Mouse (Mus musculus) lung, embryonic 15.5 days (tissue): ENCODE measurements around the gene H3f3a. TPM values are rescaled to one million over a fixed set of nuclear protein-coding genes. Genes with fewer than 3 reads are reported as not detected.

ENCODE experiments used
- ATAC-seq: fragments of 200-750 bp; cut with Nextera tagmentation; 2 replicates; pipeline ENCODE4 v1.8.0; 2017; ENCODE audit warnings: moderate number of reproducible peaks, borderline replicate concordance; ENCODE audit not compliant: low FRiP score, low TSS enrichment; ENCODE audit errors: extremely low read depth
- H3K27ac ChIP-seq: fragments of 300-500 bp; sonication (generic); 2 replicates; pipeline ENCODE4 v1.5.1; 2015; ENCODE audit warnings: moderate library complexity, mild to moderate bottlenecking, inconsistent platforms
- H3K27me3 ChIP-seq: fragments of 300-500 bp; sonication (generic); 2 replicates; pipeline ENCODE4 v1.6.1; 2015; ENCODE audit warnings: inconsistent platforms
- H3K36me3 ChIP-seq: fragments of 300-500 bp; sonication (generic); 2 replicates; pipeline ENCODE4 v1.6.1; 2015; ENCODE audit warnings: inconsistent platforms
- H3K4me1 ChIP-seq: fragments of 300-500 bp; sonication (generic); 2 replicates; pipeline ENCODE4 v1.6.1; 2015; ENCODE audit warnings: inconsistent platforms
- H3K4me2 ChIP-seq: fragments of 300-500 bp; sonication (generic); 2 replicates; pipeline ENCODE4 v1.6.1; 2015; ENCODE audit warnings: inconsistent platforms, mild to moderate bottlenecking, moderate library complexity
- H3K4me3 ChIP-seq: fragments of 300-500 bp; sonication (generic); 2 replicates; pipeline ENCODE4 v1.5.1; 2015; ENCODE audit warnings: mild to moderate bottlenecking, inconsistent platforms
- H3K9ac ChIP-seq: fragments of 300-500 bp; sonication (generic); 2 replicates; pipeline ENCODE4 v1.6.1; 2015; ENCODE audit warnings: inconsistent platforms
- H3K9me3 ChIP-seq: fragments of 300-500 bp; sonication (generic); 2 replicates; pipeline ENCODE4 v1.6.1; 2016; ENCODE audit warnings: inconsistent platforms
- WGBS: fragments of 180-500 bp; shearing (Covaris S2); methylation state at CpG from one replicate; pipeline ENCODE4 v1.1.7; 2015; 5-methylcytosine and 5-hydroxymethylcytosine counted together
- polyA plus RNA-seq: library from polyadenylated mRNA; unstranded; fragments of >200 nt; fragmentation: Nextera tagmentation; extraction: Ambion mirVana; gene quantifications from 2 replicates; pipeline ENCODE4 v1.2.1, GENCODE M21; 2015

The H3f3a gene
- 2,468 and 2,584 TPM in 2 replicates for polyA plus RNA-seq

DNA sequence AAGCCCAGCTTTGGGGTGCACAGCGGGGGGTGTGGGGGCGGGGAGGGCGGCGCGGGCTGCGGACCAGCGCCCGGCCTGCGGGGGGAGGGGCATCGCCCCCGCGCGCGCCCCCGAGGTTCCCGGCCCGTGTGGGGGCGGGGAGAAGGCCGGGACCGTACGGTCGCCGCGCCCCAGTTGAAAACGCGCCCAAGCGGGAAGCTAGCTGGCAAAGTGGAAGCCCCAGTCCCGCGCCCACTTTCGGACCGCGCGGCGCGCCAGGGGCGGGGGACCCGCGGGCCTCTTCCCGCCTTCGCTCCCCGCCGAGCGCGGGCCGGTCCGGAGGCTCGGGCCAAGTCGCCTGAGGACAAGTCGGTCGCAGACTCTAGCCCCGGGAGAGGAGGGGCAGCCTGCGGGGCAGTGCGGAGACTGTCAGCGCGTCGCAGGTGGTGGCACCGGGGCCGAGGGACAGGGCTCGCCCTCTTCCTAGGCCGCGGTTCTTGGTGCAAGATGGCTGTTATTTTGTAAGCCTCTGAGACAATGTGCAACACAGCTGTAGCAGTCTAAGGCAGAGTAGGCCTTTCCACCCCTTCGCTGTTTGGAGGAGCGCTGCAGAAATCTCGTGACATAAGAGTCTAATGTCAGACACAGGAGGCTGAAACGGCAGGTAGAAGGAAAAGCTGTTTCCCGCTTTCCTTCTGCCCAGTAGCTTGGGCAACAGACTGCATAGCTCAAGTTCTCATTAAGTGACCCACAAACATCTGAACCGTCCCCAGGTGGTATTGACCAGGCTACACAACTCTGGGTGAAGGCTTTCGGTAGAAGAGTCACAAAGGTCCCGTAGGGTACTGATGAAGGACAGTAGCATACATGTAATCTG is at the start of gene H3f3a:
TSS of gene H3f3a (minus strand) at position 59 of the 856 bp plus-strand sequence.
- peak within 1 kb of the TSS; percentile 100 for H3K9ac ChIP-seq
- no peaks in the 10 kb centered on the region for H3K9me3 ChIP-seq
- H3K36me3 ChIP-seq: peaks cover 15% of the 10 kb centered on the region
- H3K4me1 ChIP-seq: peaks cover 30% of the 10 kb centered on the region
- no peaks in the 10 kb centered on the region for H3K27me3 ChIP-seq
- peak within 1 kb of the TSS; percentile 85 for H3K4me2 ChIP-seq
- WGBS: 2% methylated on average over 55 of the region's 69 CpGs
- peak within 1 kb of the TSS; percentile 100 for H3K27ac ChIP-seq
- peak; percentile 77 for ATAC-seq
- peak within 1 kb of the TSS; percentile 98 for H3K4me3 ChIP-seq

DNA sequence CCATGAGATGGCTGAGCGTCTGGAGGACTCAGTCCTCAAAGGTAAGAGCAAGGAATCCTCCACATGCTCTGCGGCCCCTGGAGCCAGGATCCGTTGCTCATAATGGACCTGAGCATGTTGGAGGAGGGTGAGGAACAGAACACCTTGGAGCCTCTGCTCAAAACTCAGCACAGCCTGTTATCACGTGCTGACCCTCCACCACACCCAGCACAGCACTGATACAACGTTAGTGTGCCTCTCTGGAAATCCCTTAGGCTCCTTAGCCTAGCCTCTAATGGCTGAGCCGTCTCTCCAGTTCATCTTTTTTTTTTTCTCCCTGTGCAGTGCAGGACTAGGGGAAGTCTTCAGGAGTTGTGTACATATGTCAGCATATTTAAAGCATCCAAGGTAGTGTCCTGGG is 46.3 kb upstream of the H3f3a start:
- no peak overlapping the region for H3K9ac ChIP-seq
- H3K36me3 ChIP-seq: peaks cover 86% of the 10 kb centered on the region
- no peaks in the 10 kb centered on the region for H3K9me3 ChIP-seq
- no peaks in the 10 kb centered on the region for H3K4me1 ChIP-seq
- H3K27me3 ChIP-seq: no peaks in the 10 kb centered on the region
- WGBS: 76% methylated on average over 6 of the region's 6 CpGs
- ATAC-seq: no peak
- no peak overlapping the region for H3K4me3 ChIP-seq
- H3K4me2 ChIP-seq: no peak overlapping the region
- H3K27ac ChIP-seq: no peak overlapping the region

DNA sequence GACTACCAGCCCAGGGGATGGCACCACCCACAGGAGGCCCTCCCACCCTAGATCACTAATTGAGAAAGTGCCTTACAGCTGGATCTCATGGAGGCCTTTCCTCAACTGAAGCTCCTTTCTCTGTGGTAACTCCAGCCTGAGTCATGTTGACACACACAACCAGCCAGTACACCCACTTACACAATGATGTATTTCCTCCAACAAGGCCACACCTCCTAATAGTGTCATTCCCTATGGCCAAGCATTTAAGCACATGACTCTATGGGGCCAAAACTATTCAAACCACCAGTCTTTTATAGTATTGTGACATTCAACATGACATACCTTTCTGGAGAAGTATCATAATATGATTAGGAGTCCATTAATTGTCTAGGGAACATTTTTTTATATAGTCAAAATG is 45.0 kb upstream of the H3f3a start:
- Histone ChIP-seq H3K4me1 (no peaks in the 10 kb centered on the region), H3K4me2 (no peak overlapping the region), H3K27ac (no peak overlapping the region), H3K9me3 (no peaks in the 10 kb centered on the region), H3K9ac (no peak overlapping the region), H3K27me3 (no peaks in the 10 kb centered on the region), H3K36me3 (peaks cover 77% of the 10 kb centered on the region), H3K4me3 (no peak overlapping the region)
- no peak for ATAC-seq

DNA sequence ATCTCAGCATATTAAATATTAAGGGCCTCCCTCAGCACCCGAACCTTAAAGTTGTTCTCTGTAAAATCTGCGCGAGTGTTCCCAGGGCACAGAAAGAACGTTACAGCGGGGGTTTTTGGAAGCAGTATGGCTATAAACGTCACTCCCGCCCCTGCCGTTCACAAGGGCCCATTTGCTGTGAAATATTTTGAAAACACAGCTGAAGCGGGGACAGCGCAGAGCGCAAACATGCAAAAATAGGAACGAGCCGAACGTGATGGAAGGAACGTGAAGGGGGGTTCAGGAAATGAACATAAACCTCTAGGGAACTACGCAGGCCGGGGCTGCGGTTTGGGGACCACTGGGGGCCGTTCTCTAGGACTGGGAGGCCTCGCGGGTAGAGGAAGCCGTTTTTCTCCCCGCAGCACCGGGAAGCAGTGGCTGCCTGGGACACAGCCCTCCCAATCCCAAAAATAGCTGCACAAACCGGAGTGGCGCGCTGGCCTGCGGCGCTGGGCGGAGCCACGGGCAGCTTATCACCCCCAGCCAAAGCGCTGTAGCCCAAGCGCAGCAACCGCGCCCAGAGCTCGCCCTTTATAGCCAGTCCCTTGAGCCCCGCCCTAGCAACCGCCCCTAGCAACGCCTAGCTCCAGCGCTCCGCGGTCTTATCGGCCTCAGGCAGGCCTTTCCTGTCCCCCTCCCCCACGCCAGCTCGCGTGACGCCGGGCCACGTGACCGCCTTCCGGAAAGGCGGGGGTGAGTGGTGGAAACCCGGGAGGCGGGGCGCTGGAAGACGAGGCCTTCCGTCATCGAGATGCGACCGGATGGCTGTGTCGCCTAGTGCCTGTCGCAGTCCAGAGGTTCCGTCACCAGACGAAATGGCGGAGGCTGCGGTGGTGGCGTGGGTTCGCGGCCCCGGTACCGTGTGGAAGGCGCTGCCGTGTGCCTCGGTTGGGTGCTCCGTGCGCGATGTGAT is 36.9 kb upstream of the H3f3a start, which contains the start of gene Sde2:
TSS of gene Sde2 (plus strand) at position 812 of the 955 bp plus-strand sequence.
- peak within 1 kb of the TSS; percentile 73 for H3K4me2 ChIP-seq
- WGBS: under 1% methylated on average over 73 of the region's 77 CpGs
- no peaks in the 10 kb centered on the region for H3K9me3 ChIP-seq
- peak within 1 kb of the TSS; percentile 99 for H3K27ac ChIP-seq
- H3K9ac ChIP-seq: peak within 1 kb of the TSS; percentile 80
- 0 out of 2 replicates have a peak, but pooled peaks cover 3% of the 10 kb centered on the region for H3K36me3 ChIP-seq
- H3K4me1 ChIP-seq: peaks cover 41% of the 10 kb centered on the region
- peak; percentile 98 for ATAC-seq
- H3K4me3 ChIP-seq: peak within 1 kb of the TSS; percentile 82
- H3K27me3 ChIP-seq: no peaks in the 10 kb centered on the region

DNA sequence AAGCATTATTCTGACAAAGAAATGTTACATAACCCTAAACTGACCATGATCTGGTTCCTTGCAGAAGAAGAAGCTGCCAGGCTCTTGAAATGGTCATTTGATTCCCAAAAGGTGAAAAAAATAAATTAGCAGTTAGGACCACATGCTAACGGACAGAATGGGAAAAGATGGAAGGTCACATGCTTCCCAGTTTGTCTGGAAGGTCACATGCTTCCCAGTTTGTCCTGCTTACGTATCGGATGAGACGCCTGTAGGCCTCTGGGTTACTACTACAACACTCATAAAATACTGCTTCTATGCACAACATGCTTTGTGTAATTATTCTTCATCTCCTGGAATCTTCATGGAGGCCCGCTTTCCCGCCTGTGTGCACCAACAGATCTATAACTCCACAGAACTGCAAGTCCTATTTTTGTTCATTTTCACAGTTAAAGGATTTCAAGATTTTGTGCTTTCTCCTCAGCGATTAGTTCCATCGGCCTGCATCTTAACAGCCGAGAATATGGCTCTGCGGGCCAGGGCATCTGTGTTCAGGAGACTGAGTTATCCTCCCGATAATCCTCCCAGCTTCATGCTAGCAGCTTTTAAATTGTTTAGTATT is 36.1 kb upstream of the H3f3a start:
- no peak for ATAC-seq
- H3K27ac ChIP-seq: peak overlapping the region; percentile 99
- H3K4me1 ChIP-seq: peaks cover 41% of the 10 kb centered on the region
- H3K27me3 ChIP-seq: no peaks in the 10 kb centered on the region
- H3K9me3 ChIP-seq: no peaks in the 10 kb centered on the region
- WGBS: 30% methylated on average over 11 of the region's 11 CpGs
- peak overlapping the region; percentile 73 for H3K4me2 ChIP-seq
- H3K36me3 ChIP-seq: no peaks in the 10 kb centered on the region
- H3K9ac ChIP-seq: peak overlapping the region; percentile 59
- H3K4me3 ChIP-seq: peak overlapping the region; percentile 82

DNA sequence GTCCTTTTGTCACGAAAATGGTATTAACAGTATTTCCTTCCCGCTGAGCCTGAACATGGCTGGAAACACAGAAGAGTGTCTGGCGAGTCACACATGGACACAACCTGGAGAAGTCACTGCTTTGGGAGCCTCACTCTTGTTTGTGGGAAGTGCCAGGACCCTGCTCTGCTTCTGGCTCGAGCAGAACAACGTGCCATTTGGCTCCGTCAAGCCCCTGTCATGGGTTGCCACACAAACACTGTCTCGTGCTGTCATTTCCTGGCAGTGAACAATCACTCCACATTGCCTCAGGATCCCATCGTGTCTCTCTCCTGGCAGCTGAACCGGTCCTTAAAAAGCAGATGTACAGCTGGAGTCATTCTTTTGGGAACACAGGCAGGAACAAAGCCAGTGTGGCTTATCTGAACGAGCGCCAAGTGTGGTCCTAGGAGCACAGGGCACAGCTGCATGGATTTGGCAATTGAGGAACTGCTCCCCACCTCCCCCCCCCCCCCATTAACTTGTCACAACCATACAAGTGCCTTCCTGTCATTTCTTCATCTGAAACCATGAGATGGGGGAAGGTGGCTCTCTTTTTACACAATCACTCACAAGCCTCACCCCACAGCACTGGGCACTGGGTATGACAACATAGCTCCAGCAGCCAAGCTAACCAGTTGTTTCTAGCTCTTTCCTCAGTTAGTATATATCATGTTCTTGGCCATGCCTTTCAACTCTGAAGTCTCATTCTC is 34.9 kb upstream of the H3f3a start:
- peak overlapping the region; percentile 55 for H3K4me2 ChIP-seq
- H3K9me3 ChIP-seq: no peaks in the 10 kb centered on the region
- H3K27me3 ChIP-seq: no peaks in the 10 kb centered on the region
- peak overlapping the region; percentile 21; the same call in 1 of the 2 replicates for H3K9ac ChIP-seq
- peaks cover 41% of the 10 kb centered on the region for H3K4me1 ChIP-seq
- peak overlapping the region; percentile 24 for H3K4me3 ChIP-seq
- H3K36me3 ChIP-seq: no peaks in the 10 kb centered on the region
- WGBS: 12% methylated on average over 11 of the region's 11 CpGs
- peak overlapping the region; percentile 99 for H3K27ac ChIP-seq
- ATAC-seq: peak; percentile 10; the same call in 1 of the 2 replicates

DNA sequence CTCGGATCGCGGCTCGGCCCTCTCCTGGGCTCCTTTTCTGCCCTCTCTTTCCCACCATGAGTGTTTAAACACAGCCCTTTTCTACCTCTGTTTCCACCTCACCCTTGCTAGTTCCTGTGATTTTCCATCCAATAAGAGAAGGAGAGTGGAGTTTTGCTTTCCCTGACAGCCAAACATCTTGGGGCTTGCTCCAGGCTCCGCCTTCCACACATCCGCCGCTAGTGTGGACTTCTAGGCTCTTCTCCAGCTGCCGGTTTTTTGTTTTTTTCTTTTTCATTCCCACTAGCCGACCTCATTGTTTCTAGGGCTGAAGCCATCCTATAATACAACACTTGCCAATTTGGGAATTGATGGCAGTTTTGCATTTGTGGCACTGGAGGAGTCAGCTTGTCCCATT is 34.4 kb upstream of the H3f3a start:
- no peaks in the 10 kb centered on the region for H3K9me3 ChIP-seq
- H3K4me3 ChIP-seq: peak overlapping the region; percentile 24
- H3K4me1 ChIP-seq: peaks cover 41% of the 10 kb centered on the region
- H3K36me3 ChIP-seq: no peaks in the 10 kb centered on the region
- peak; percentile 59; the same call in 1 of the 2 replicates for ATAC-seq
- H3K27me3 ChIP-seq: no peaks in the 10 kb centered on the region
- H3K27ac ChIP-seq: peak overlapping the region; percentile 99
- under 1% methylated on average over 9 of the region's 9 CpGs for WGBS
- peak overlapping the region; percentile 21; the same call in 1 of the 2 replicates for H3K9ac ChIP-seq
- H3K4me2 ChIP-seq: peak overlapping the region; percentile 55

DNA sequence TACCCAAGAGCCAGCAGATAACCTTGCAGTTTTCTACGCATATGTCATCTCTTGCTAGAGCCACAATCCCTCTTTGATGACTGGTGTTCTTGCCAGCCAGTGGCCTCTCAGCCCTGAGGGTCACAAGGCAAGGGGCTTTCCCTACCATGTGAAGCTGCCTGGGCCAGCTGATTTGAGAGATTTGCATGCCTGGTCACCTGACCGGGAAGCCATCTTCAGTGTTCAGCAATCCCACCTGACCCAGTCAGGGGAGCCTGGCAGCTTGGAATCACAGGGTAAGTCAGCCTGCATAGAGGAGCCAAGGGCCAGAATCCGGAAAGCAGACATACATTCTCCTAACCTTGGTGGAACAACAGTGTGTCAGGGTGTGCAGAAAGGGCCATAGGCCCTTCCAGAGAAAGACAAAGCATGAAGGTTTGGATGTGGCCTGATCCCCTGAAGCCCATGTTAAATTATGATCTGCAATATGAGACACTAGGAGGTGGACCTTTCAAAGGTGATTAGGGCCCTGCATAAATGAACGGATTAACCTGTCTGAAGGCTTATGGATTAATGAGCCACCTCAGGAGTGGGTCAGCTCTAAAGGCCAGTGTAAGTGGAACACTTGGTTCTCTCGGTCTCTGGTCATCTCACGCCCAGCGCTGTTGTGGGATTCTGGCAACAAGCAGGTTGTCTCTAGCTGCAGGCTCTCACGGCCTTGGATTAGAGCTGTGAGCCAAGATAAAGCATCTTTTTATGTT is 28.0 kb upstream of the H3f3a start:
- WGBS: 73% methylated on average over 8 of the region's 8 CpGs
- no peaks in the 10 kb centered on the region for H3K36me3 ChIP-seq
- no peak for ATAC-seq

DNA sequence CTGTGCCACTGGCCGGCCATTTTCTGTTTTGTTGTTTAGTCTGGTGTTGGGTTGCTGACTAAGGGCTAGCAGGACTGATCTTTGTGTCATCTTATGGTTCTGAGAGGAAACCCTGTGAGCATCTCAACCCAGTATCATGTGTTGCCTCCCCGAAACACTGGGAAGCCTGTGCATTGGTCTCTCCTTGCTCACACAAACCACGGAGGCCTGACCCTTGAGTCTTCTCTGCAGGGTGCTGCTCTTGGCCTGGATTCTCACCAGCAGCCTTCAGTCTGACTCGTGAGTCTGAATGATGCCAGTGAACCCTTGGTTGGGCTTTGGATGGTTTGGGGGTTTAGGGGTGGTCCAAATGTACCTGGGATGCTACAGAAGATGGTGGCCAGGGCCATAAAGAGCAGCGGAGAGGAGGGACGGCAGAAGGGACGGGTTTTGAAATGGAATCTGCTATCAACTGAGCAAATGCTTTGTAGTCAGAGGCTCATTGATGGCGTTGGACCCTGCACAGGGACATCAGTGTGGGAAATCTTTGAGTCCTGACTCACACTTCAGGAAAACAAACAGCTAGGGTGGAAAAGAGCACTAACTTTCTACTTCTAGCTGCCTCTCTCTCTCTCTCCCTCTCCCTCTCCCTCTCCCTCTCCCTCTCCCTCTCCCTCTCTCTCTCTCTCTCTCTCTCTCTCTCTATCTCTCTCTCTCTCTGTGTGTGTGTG is 25.6 kb upstream of the H3f3a start:
- no peak overlapping the region for H3K4me3 ChIP-seq
- no peak overlapping the region for H3K9ac ChIP-seq
- H3K27ac ChIP-seq: no peak overlapping the region
- 67% methylated on average over 8 of the region's 8 CpGs for WGBS
- H3K9me3 ChIP-seq: no peaks in the 10 kb centered on the region
- H3K27me3 ChIP-seq: no peaks in the 10 kb centered on the region
- no peak overlapping the region for H3K4me2 ChIP-seq
- ATAC-seq: no peak
- H3K4me1 ChIP-seq: no peaks in the 10 kb centered on the region
- H3K36me3 ChIP-seq: no peaks in the 10 kb centered on the region

More for the DNA sequence above, 28.0 kb upstream of the H3f3a start:
- Histone ChIP-seq H3K4me1 (no peaks in the 10 kb centered on the region), H3K27me3 (no peaks in the 10 kb centered on the region), H3K4me3 (no peak overlapping the region), H3K4me2 (no peak overlapping the region), H3K27ac (no peak overlapping the region), H3K9ac (no peak overlapping the region), H3K9me3 (no peaks in the 10 kb centered on the region)

DNA sequence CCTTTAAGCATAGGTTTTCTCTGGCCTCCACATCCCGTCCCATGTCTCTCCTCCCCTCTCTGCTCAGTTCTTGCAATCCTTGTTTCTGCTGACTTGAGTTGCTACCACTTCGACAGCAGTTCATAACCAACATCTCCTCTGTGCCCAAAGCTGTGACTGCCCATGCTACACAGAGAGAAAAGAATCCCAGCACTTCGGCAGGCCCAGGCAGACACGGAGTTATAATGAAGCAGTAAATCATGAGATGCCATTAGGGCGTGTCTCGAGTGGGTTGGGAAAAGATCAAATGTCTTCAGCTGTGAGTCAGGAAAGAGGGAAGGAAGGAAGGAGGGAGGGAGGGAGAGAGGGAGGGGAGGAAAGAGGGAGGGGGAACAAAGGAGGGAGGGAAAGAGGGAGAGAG is 24.3 kb upstream of the H3f3a start:
- ATAC-seq: no peak
- Histone ChIP-seq H3K36me3 (no peaks in the 10 kb centered on the region), H3K4me1 (no peaks in the 10 kb centered on the region), H3K27ac (no peak overlapping the region), H3K27me3 (no peaks in the 10 kb centered on the region), H3K9me3 (no peaks in the 10 kb centered on the region), H3K4me2 (no peak overlapping the region), H3K9ac (no peak overlapping the region), H3K4me3 (no peak overlapping the region)
- 29% methylated on average over 6 of the region's 6 CpGs for WGBS
